Mouse (Mus musculus) bone marrow, adult 2 months (tissue): ENCODE data around the gene Vsx1. TPM values are rescaled to one million over a fixed set of nuclear protein-coding genes. Genes with fewer than 3 reads are reported as not detected.

Experiments
- H3K27ac ChIP-seq: fragments of 200-500 bp; 2 replicates; pipeline ENCODE4 v1.5.1; 2012; ENCODE audit warnings: low read depth, mild to moderate bottlenecking, control low read depth, inconsistent platforms, low read length; ENCODE audit not compliant: control insufficient read depth, poor library complexity, insufficient read depth
- H3K4me1 ChIP-seq: fragments of 200-500 bp; 2 replicates; pipeline ENCODE4 v1.6.1; 2011; ENCODE audit warnings: low read length; ENCODE audit not compliant: control insufficient read depth, insufficient read depth
- H3K4me3 ChIP-seq: fragments of 200-500 bp; replicated peaks from 2 replicates; pipeline ENCODE3; 2011; ENCODE audit warnings: mild to moderate bottlenecking, low read depth, low read length, control low read depth; ENCODE audit not compliant: control insufficient read depth
- CTCF ChIP-seq: fragments of 200-500 bp; IDR thresholded peaks from 2 replicates; pipeline ENCODE4 v1.5.1; 2011; ENCODE audit warnings: low read length, control low read depth; ENCODE audit not compliant: control insufficient read depth, insufficient read depth
- POLR2A ChIP-seq: fragments of 200-500 bp; IDR thresholded peaks from 2 replicates; pipeline ENCODE4 v1.6.1; 2011; ENCODE audit warnings: low read depth, mild to moderate bottlenecking, control low read depth, low read length, borderline replicate concordance; ENCODE audit not compliant: control insufficient read depth
- WGBS: fragments of 180-500 bp; shearing (Covaris S2); methylation state at CpG from one replicate; pipeline ENCODE4 v1.1.7; 2018; 5-methylcytosine and 5-hydroxymethylcytosine counted together
- polyA plus RNA-seq: library from polyadenylated mRNA; stranded (reverse); fragments of >200 nt; gene quantifications from 2 replicates; pipeline ENCODE4 v1.2.4, GENCODE M21; 2011; ENCODE audit warnings: low replicate concordance; ENCODE audit not compliant: missing spikeins, insufficient read depth, insufficient read length

The Vsx1 gene
- polyA plus RNA-seq, 1 experiment = 0.80 TPM

GRCm38 (mm10) chr2:150655290-150655689 is 33.9 kb downstream of the Vsx1 start:
- 71% methylated on average over 6 of the region's 6 CpGs for WGBS
- no peak for TF ChIP-seq POLR2A
- no peak for TF ChIP-seq CTCF
- H3K4me1 ChIP-seq = peaks cover 2% of the 10 kb centered on the region
- no peak overlapping the region for H3K4me3 ChIP-seq
- H3K27ac ChIP-seq = no peak overlapping the region

DNA sequence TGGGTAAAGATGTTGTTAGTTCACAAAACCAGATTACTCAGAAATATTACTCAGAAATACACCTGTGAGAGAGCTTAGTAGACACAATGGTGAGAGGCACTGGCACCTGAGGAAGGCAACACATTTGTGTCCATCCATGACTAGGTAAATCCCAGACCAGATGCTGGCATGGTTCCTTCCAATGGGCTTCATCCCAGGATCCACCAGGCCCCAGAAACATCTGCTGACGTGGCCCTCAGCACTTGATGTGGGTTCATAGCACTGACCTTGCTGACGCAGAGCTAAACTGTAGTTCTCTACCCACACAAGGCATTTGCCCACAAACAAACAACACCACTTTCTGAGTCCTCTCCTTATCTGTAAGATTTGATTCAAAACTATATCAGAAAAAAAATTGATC is 34.3 kb downstream of the Vsx1 start:
- Histone ChIP-seq H3K4me3 (no peak overlapping the region), H3K4me1 (peaks cover 2% of the 10 kb centered on the region), H3K27ac (no peak overlapping the region)
- 81% methylated on average over 2 of the region's 2 CpGs for WGBS
- TF ChIP-seq CTCF (no peak), POLR2A (no peak)

DNA sequence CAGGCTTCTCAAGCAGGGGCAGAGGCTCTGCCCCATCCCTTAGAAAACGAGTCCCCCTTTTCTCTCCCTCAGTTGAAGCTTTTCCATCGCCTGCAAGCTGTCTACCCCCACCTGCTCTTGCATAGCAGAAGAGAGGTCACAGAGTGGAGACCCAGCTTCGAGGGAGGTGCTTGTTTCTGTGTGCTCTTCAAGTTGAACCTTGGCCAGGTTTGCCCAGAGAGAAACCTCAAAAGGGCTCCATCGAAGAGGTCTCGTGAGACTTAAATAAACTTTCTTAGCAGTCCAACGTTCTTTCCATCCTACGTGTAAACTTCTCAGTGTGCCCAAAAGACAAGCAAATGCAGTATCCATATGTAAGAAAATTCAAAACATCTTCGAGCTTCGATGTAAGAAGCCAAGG is 37.8 kb downstream of the Vsx1 start:
- 63% methylated on average over 9 of the region's 9 CpGs for WGBS
- H3K4me1 ChIP-seq = peaks cover 8% of the 10 kb centered on the region
- no peak overlapping the region for H3K27ac ChIP-seq
- no peak overlapping the region for H3K4me3 ChIP-seq
- TF ChIP-seq POLR2A = no peak
- TF ChIP-seq CTCF = no peak

DNA sequence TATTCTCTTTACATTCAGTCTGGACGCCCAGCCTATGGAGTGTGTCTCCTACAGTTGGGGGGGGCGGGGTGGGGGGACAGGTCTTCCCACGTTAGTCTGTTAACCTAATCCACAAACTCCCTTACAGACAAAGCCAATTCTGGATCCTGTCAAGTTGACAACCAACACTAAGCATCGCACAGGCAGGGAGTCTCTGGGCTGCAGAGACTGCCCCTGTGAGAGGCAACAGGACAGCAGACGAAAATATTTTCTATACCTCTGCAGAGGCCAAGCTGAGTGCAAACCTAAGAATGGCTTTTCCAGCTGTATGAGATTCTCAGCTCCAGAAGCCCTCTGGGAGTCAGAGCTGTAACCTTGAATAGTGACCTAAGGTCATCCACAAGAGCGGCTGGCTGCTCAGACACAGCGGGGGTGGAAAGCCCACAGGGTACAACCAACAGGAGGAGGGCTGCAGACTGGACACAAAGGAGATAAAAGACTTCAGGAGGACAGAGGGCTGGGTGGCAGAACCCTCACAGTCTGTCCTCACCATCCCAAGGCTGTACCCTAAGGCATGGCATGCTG is 38.6 kb downstream of the Vsx1 start:
- WGBS = 91% methylated on average over 7 of the region's 7 CpGs
- Histone ChIP-seq H3K4me1 (peaks cover 8% of the 10 kb centered on the region), H3K27ac (no peak overlapping the region), H3K4me3 (no peak overlapping the region)
- TF ChIP-seq CTCF (no peak), POLR2A (no peak)

- TF ChIP-seq POLR2A (no peak), CTCF (no peak)
- Histone ChIP-seq H3K4me3 (no peak overlapping the region), H3K27ac (no peak overlapping the region), H3K4me1 (peaks cover 8% of the 10 kb centered on the region)
- 67% methylated on average over 13 of the region's 13 CpGs for WGBS
These were observed 40.8 kb downstream of the Vsx1 start for GRCm38 (mm10) chr2:150648300-150648895.

- Histone ChIP-seq H3K27ac (no peak overlapping the region), H3K4me3 (no peak overlapping the region), H3K4me1 (peaks cover 6% of the 10 kb centered on the region)
- TF ChIP-seq CTCF (no peak), POLR2A (no peak)
- 64% methylated on average over 14 of the region's 14 CpGs for WGBS
These were observed 41.4 kb downstream of the Vsx1 start for GRCm38 (mm10) chr2:150647681-150648299.

GRCm38 (mm10) chr2:150646411-150647121 is 42.6 kb downstream of the Vsx1 start:
- TF ChIP-seq POLR2A (no peak), CTCF (no peak)
- H3K4me3 ChIP-seq = no peak overlapping the region
- peaks cover 6% of the 10 kb centered on the region for H3K4me1 ChIP-seq
- peak overlapping the region; percentile 65 for H3K27ac ChIP-seq
- 54% methylated on average over 8 of the region's 8 CpGs for WGBS

GRCm38 (mm10) chr2:150645225-150645624 is 43.9 kb downstream of the Vsx1 start:
- TF ChIP-seq CTCF (no peak), POLR2A (no peak)
- Histone ChIP-seq H3K4me1 (peaks cover 6% of the 10 kb centered on the region), H3K4me3 (no peak overlapping the region), H3K27ac (no peak overlapping the region)
- WGBS = 55% methylated on average over 4 of the region's 4 CpGs
